Mouse (Mus musculus) thymus, adult 2 months (tissue): ENCODE data around the gene Slc4a4. TPM values are rescaled to one million over a fixed set of nuclear protein-coding genes. Genes with fewer than 3 reads are reported as not detected.

Source experiments
- DNase-seq: peaks from one replicate; pipeline ENCODE4 v3.0.0; 2021
- H3K27ac ChIP-seq: fragments of 200-500 bp; 2 replicates; pipeline ENCODE4 v1.5.1; 2012; ENCODE audit warnings: low read length, control low read depth; ENCODE audit not compliant: control insufficient read depth, insufficient read depth
- H3K27me3 ChIP-seq: fragments of 200-500 bp; 2 replicates; pipeline ENCODE4 v1.6.1; 2012; ENCODE audit warnings: mild to moderate bottlenecking, low read length, moderate library complexity, mixed read lengths; ENCODE audit not compliant: control insufficient read depth, insufficient read depth
- H3K36me3 ChIP-seq: fragments of 200-500 bp; 2 replicates; pipeline ENCODE4 v1.6.1; 2012; ENCODE audit warnings: mild to moderate bottlenecking, low read length, moderate library complexity; ENCODE audit not compliant: control insufficient read depth, insufficient read depth
- H3K4me1 ChIP-seq: fragments of 200-500 bp; replicated peaks from 2 replicates; pipeline ENCODE4 v1.6.1; 2012; ENCODE audit warnings: low read length; ENCODE audit not compliant: control insufficient read depth, insufficient read depth
- H3K4me3 ChIP-seq: fragments of 200-500 bp; 2 replicates; pipeline ENCODE4 v1.5.1; 2012; ENCODE audit warnings: mild to moderate bottlenecking, low read length, control low read depth, moderate library complexity; ENCODE audit not compliant: control insufficient read depth, insufficient read depth
- CTCF ChIP-seq: fragments of 200-500 bp; IDR thresholded peaks from 2 replicates; pipeline ENCODE4 v1.5.1; 2012; ENCODE audit warnings: mild to moderate bottlenecking, control low read depth, low read length, moderate library complexity, borderline replicate concordance; ENCODE audit not compliant: control insufficient read depth, poor library complexity, insufficient read depth; ENCODE audit errors: extremely low read depth
- POLR2A ChIP-seq: fragments of 200-500 bp; IDR thresholded peaks from 2 replicates; pipeline ENCODE4 v1.6.1; 2012; ENCODE audit warnings: mild to moderate bottlenecking, low read length, control low read depth, moderate library complexity; ENCODE audit not compliant: control insufficient read depth, poor library complexity, insufficient read depth; ENCODE audit errors: extremely low read depth
- WGBS: fragments of 180-500 bp; shearing (Covaris S2); methylation state at CpG from one replicate; pipeline ENCODE4 v1.1.7; 2018; 5-methylcytosine and 5-hydroxymethylcytosine counted together
- polyA plus RNA-seq: library from polyadenylated mRNA; depleted of rRNA; stranded (reverse); fragments of >200 nt; gene quantifications from 2 replicates; pipeline ENCODE4 v1.2.3, GENCODE M21; 2012

The Slc4a4 gene
- polyA plus RNA-seq, 1 experiment, result 2.0 TPM

DNA sequence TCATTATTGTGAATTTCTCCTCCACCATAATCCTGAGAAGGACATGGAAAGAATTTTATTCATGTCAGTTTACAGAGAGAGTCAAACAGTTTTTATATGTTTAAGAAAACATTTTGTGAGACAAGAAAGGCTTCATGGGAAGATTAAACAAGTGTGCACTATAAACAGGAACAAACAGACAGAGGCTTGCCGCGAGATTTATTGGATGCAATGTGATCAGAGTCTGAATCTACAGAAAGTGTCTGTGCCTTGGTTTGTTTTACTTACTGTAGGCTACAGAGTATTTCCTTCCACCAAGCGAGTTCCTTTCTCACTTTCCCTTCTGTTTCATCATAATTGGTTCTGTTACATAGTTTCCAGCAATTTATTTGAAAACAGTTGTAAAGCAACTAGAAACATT, 264.5 kb downstream of the Slc4a4 start:
- no peak overlapping the region for H3K4me3 ChIP-seq
- H3K36me3 ChIP-seq, result no peaks in the 10 kb centered on the region
- no peaks in the 10 kb centered on the region for H3K4me1 ChIP-seq
- WGBS, result 94% methylated on average over 3 of the region's 3 CpGs
- no peak for TF ChIP-seq POLR2A
- no peak for TF ChIP-seq CTCF
- H3K27me3 ChIP-seq, result no peaks in the 10 kb centered on the region
- no peak for DNase-seq
- H3K27ac ChIP-seq, result no peak overlapping the region

DNA sequence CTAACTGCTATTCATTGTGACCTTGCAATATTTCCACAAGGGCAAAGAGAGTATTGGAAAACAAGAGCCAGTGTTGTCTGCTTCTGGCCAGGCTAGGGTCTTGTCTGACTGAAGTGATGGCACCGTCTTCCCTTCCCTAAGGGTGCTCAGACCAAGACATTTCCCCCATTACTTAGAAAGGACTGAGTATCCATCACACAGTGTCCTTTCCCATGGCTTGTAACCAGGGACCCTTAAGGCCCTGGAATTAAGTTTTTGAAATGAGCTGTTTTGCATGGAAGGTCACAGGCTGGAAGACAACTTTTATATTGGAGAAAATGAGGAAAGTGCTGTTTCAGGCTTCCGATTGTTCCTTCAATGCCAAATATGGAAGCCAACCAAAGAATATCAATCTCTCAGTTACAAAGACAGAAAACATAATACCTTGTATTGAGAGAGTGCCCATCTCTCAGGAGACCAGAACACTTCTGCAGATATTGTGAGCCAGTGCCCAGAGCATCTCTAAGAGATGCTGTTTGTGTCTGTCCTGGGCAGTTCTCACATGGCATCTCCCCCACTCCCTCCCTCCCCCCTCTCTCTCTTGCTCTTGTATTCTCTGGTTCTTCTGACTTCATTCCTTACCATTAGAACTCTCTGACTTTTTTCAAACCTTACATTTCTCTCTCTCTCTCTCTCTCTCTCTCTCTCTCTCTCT, 284.6 kb downstream of the Slc4a4 start:
- TF ChIP-seq POLR2A (no peak), CTCF (no peak)
- H3K4me3 ChIP-seq, result no peak overlapping the region
- no peak for DNase-seq
- 97% methylated on average over 2 of the region's 2 CpGs for WGBS
- H3K27me3 ChIP-seq, result no peaks in the 10 kb centered on the region
- H3K27ac ChIP-seq, result no peak overlapping the region
- no peaks in the 10 kb centered on the region for H3K4me1 ChIP-seq
- H3K36me3 ChIP-seq, result no peaks in the 10 kb centered on the region

DNA sequence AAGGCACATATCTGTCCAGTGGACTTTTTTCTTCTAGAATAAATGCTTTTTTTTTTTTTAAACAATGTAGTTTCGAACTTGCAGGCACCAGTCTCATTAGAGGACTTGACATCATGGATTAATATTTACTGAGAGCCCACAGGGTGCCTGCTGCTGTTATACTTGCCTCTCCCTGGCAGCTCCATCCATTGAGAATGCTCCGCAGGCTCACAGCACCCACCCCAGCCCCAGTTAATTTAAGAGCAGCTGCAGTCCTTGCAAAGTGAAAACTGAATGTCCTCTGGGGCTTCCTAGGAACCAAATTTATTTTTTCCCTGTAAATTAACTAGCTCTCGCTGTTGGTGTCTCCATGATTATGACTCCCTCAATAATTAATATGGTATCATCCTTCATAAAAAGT, 303.4 kb downstream of the Slc4a4 start:
- H3K27me3 ChIP-seq, result no peaks in the 10 kb centered on the region
- 85% methylated on average over 3 of the region's 3 CpGs for WGBS
- no peak overlapping the region for H3K27ac ChIP-seq
- no peak for DNase-seq
- no peaks in the 10 kb centered on the region for H3K36me3 ChIP-seq
- TF ChIP-seq CTCF, result no peak
- TF ChIP-seq POLR2A, result no peak
- no peak overlapping the region for H3K4me3 ChIP-seq
- no peaks in the 10 kb centered on the region for H3K4me1 ChIP-seq

DNA sequence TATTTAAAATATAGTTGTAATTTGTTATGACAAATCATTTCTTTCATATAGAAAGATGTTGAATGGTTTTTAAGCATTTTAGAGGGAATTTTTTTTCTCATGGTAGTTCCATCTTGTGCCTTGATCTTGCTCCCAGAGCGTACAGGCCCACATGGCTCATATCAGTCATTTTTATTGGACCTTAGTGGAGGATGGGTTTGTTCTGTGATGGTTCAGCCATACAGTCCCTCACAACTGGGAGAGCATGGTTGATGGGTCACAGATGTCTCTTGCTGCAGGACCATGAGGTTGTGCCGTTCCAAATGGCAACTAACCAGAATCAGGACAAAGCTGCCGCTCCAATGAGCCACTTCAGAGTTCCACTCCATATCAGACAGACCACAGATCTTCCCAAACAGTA, 308.0 kb downstream of the Slc4a4 start:
- H3K27me3 ChIP-seq, result no peaks in the 10 kb centered on the region
- no peaks in the 10 kb centered on the region for H3K36me3 ChIP-seq
- H3K4me3 ChIP-seq, result no peak overlapping the region
- TF ChIP-seq POLR2A, result no peak
- no peak for TF ChIP-seq CTCF
- WGBS, result 92% methylated on average over 3 of the region's 3 CpGs
- H3K27ac ChIP-seq, result no peak overlapping the region
- H3K4me1 ChIP-seq, result no peaks in the 10 kb centered on the region
- no peak for DNase-seq

DNA sequence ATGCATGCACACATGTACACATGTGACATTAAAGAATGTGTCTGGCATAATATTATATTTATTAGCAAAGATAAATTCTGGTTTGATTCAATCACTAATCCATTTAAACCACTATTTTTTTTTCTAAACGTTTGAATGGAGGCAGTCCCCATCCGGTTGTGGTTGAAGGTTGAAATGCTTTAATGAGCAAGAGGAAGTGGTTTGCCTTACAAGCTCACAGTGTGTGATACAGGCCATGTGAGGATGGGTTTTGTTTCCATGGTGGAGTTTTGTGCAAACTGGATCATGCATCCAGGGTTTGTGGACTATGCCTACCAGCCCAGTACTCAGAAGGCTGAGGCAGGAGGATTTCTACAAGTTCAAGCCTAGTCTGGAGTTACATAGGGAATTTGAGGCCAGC, 311.9 kb downstream of the Slc4a4 start:
- Histone ChIP-seq H3K4me1 (no peaks in the 10 kb centered on the region), H3K27ac (no peak overlapping the region), H3K4me3 (no peak overlapping the region), H3K27me3 (no peaks in the 10 kb centered on the region), H3K36me3 (no peaks in the 10 kb centered on the region)
- TF ChIP-seq CTCF (no peak), POLR2A (no peak)
- WGBS, result 6% methylated on average over 2 of the region's 2 CpGs
- DNase-seq, result no peak

DNA sequence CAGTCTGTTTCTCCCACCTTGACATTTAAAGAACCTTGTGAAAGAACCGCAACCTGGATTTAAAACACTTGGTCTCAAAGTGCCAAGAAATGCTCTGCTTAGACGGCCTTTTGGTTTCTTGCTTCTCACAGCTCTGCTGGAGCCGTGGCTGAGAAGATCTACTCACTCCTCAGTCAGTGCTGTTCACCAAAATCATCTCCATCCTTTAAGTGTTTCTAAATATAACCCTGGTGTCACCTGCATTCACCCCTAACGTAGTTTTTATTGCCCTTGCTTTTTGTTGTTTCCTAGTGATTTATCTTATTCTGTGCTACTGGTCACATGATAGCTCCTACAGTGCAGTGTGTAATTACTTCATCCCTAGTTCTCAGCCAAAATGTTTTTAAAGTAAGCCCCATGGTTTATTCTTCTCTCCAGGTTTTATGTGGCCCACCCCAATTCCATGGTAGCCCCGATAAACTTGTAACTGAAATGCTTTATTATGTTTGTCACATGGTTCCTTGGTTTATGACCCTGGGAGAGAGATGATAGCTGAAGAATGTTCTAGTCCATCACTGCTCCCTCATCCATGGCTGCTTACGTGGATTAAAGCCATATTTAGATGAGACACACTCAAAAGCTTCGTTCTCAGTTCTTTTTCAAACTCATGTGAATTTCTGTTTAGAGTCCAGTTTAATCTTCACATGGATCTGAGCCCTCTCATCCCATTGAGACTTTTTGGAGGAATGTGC, 323.5 kb downstream of the Slc4a4 start:
- Histone ChIP-seq H3K4me1 (no peaks in the 10 kb centered on the region), H3K4me3 (no peak overlapping the region), H3K27ac (no peak overlapping the region), H3K36me3 (no peaks in the 10 kb centered on the region), H3K27me3 (no peaks in the 10 kb centered on the region)
- TF ChIP-seq POLR2A, result no peak
- TF ChIP-seq CTCF, result no peak
- 84% methylated on average over 7 of the region's 7 CpGs for WGBS
- no peak for DNase-seq

DNA sequence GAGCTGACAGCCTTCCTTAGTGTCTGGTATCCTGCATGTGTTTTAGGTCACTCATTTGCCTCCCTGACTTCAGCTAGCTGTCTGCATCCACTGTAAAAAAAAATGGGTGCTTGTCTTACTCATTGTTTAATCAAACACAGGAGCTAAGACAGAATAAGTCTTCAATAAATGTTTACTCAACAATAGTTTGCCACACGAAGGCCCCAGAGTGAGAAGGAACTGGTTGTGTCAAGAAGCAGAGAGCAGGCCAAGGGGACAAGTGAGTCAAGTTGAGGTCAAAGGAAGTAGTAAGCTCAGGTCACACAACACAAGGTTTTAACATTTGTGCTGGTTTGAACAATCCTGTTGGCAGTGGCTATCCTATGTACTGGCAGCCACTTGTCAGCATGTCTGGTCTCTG, 324.4 kb downstream of the Slc4a4 start:
- no peak overlapping the region for H3K4me3 ChIP-seq
- DNase-seq, result no peak
- no peaks in the 10 kb centered on the region for H3K36me3 ChIP-seq
- TF ChIP-seq POLR2A (no peak), CTCF (no peak)
- H3K27ac ChIP-seq, result no peak overlapping the region
- no peaks in the 10 kb centered on the region for H3K4me1 ChIP-seq
- WGBS, result 80% methylated on average over 1 of the region's 1 CpGs
- no peaks in the 10 kb centered on the region for H3K27me3 ChIP-seq
